21 mouse cellular contexts compared by ENCODE assay signal in the genomic region with DNA sequence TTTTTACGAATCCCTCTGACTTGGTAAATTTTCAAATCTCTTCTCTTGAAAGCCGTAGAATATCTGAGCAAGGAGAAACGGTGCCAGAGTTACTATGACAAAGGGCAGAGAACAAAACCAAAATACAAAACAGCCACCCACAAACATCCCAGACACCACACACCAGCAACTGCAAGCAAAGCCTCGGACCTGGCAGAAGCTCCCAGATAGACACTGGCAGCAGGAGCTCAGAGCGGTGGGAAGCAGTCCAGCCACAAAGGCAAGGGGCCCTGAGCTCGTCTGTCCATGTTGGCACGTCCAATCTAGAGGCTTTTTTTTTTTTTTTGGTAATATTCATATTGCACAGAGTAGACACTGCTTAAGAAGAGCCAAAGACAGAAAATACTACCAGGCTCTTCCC. TPM values are rescaled to one million over a fixed set of nuclear protein-coding genes. Genes with fewer than 3 reads are reported as not detected.
DNase-seq lines count a peak whose midpoint lies in the region; ATAC-seq and TF ChIP-seq lines count a peak whose summit lies in the region.
"Had no signal": no experiment of that assay in that cellular context is flagged by ENCODE, and none has a peak within 500 bp of the region (broad histone marks: within the 10 kb centered on the region; RNA-seq: fewer than 3 reads in every experiment).

No protein-coding gene starts in this region.

- TF ChIP-seq POLR2A in cerebellum, adult 2 months (IDR thresholded peaks at IDR 0.05; ENCODE audit: borderline replicate concordance, insufficient read depth, low read length), result no peak

- 0 out of 2 replicates have a peak overlapping the region, but pooled peaks have one; percentile 36 for H3K27ac ChIP-seq in forebrain, embryonic 15.5 days (replicated peaks)
- no peak overlapping the region for H3K27ac ChIP-seq in forebrain, embryonic 13.5 days
- no peak overlapping the region for H3K27ac ChIP-seq in cerebellum, adult 2 months (ENCODE audit: insufficient read depth, low read length)
- H3K27ac ChIP-seq: embryonic facial prominence, embryonic 13.5 days; heart, adult 2 months; heart, embryonic 15.5 days; limb, embryonic 10.5 days; midbrain, embryonic 12.5 days; neural tube, embryonic 15.5 days had no signal

- no peak overlapping the region for H3K9ac ChIP-seq in forebrain, embryonic 15.5 days (replicated peaks)
- H3K9ac ChIP-seq in forebrain, embryonic 13.5 days, result no peak overlapping the region
- H3K9ac ChIP-seq: embryonic facial prominence, embryonic 13.5 days; heart, embryonic 15.5 days; lung, embryonic 14.5 days; midbrain, embryonic 12.5 days; neural tube, embryonic 15.5 days had no signal

- H3K27me3 ChIP-seq in forebrain, embryonic 15.5 days, result no peaks in the 10 kb centered on the region
- no peaks in the 10 kb centered on the region for H3K27me3 ChIP-seq in forebrain, embryonic 13.5 days
- H3K27me3 ChIP-seq in cerebellum, adult 2 months (ENCODE audit: control insufficient read depth, insufficient read depth, low read length), result no peaks in the 10 kb centered on the region
- H3K27me3 ChIP-seq: CH12.LX; embryonic facial prominence, embryonic 13.5 days; heart, embryonic 15.5 days; midbrain, embryonic 12.5 days had no signal

- WGBS in forebrain, embryonic 15.5 days, result 54% methylated on average over 7 of the region's 7 CpGs
- WGBS in forebrain, embryonic 13.5 days, result 75% methylated on average over 7 of the region's 7 CpGs
- WGBS in cerebellum, adult 2 months, result 17% methylated on average over 7 of the region's 7 CpGs

- DNase-seq in left cerebral cortex, postnatal 4 days, result peak; percentile 81
- DNase-seq in left cerebral cortex, adult 11 months (ENCODE audit: low spot score), result no peak
- peak; percentile 61 to 76 for DNase-seq in cerebellum, adult 2 months
- DNase-seq in retina, postnatal 1 day, result no peak
- DNase-seq: adrenal gland, adult 8-10 months; heart, adult 2 months; kidney, adult 8-10 months; kidney, postnatal 36 days; lung, embryonic 14.5 days; right cerebral cortex, postnatal 4 days had no signal

- intact Hi-C loops in left cerebral cortex, postnatal 4 days (cut with DNase I), result no loop called here

- 0 out of 2 replicates have a peak, but pooled peaks have one; percentile 48 for ATAC-seq in forebrain, embryonic 15.5 days (replicated peaks)
- ATAC-seq in forebrain, embryonic 13.5 days, result no peak
- ATAC-seq in erythroblast, adult 5-6 weeks (replicated peaks; ENCODE audit: low FRiP score, poor library complexity, severe bottlenecking), result no peak

- no peaks in the 10 kb centered on the region for H3K9me3 ChIP-seq in forebrain, embryonic 15.5 days
- no peaks in the 10 kb centered on the region for H3K9me3 ChIP-seq in forebrain, embryonic 13.5 days (replicated peaks)
- H3K9me3 ChIP-seq: embryonic facial prominence, embryonic 13.5 days; heart, embryonic 15.5 days; limb, embryonic 10.5 days; midbrain, embryonic 12.5 days; neural tube, embryonic 15.5 days had no signal

- no peak overlapping the region for H3K4me2 ChIP-seq in forebrain, embryonic 15.5 days (replicated peaks)
- H3K4me2 ChIP-seq in forebrain, embryonic 13.5 days, result no peak overlapping the region
- H3K4me2 ChIP-seq: embryonic facial prominence, embryonic 13.5 days; heart, embryonic 15.5 days; liver, embryonic 11.5 days; lung, embryonic 14.5 days; midbrain, embryonic 12.5 days; neural tube, embryonic 15.5 days had no signal

- H3K4me3 ChIP-seq in forebrain, embryonic 15.5 days, result no peak overlapping the region
- H3K4me3 ChIP-seq in forebrain, embryonic 13.5 days, result no peak overlapping the region
- H3K4me3 ChIP-seq in cerebellum, adult 2 months (replicated peaks; ENCODE audit: insufficient read depth, low read depth, low read length), result no peak overlapping the region
- H3K4me3 ChIP-seq: embryonic facial prominence, embryonic 13.5 days; heart, adult 2 months; heart, embryonic 15.5 days; limb, embryonic 10.5 days; midbrain, embryonic 12.5 days; myocyte; neural tube, embryonic 15.5 days had no signal

- no peaks in the 10 kb centered on the region for H3K36me3 ChIP-seq in forebrain, embryonic 15.5 days
- peaks cover 6% of the 10 kb centered on the region; the same call in 1 of the 2 replicates for H3K36me3 ChIP-seq in forebrain, embryonic 13.5 days (ENCODE audit: poor library complexity, severe bottlenecking)
- H3K36me3 ChIP-seq: embryonic facial prominence, embryonic 13.5 days; heart, embryonic 15.5 days; limb, embryonic 10.5 days; midbrain, embryonic 12.5 days; neural tube, embryonic 15.5 days had no signal

- no peak for TF ChIP-seq CTCF in cerebellum, adult 2 months (IDR thresholded peaks at IDR 0.05; ENCODE audit: borderline replicate concordance, insufficient read depth, low read depth, low read length)

- peaks cover 22% of the 10 kb centered on the region for H3K4me1 ChIP-seq in forebrain, embryonic 15.5 days
- H3K4me1 ChIP-seq in forebrain, embryonic 13.5 days, result peaks cover 25% of the 10 kb centered on the region
- H3K4me1 ChIP-seq in cerebellum, adult 2 months (ENCODE audit: control insufficient read depth, insufficient read depth, low read length), result peaks cover 7% of the 10 kb centered on the region; the same call in 1 of the 2 replicates

RNA-seq across cellular contexts. Expression of gene Foxp1, which starts 58.6 kb away (rescaled TPM):
- 102 and 111 TPM in 2 replicates for polyA plus RNA-seq in forebrain, embryonic 15.5 days (2015; fragmentation: Nextera tagmentation; extraction: Ambion mirVana)
- polyA plus RNA-seq in forebrain, embryonic 13.5 days (2015; fragmentation: Nextera tagmentation; extraction: Ambion mirVana), result 51.3 and 55.5 TPM in 2 replicates
- total RNA-seq in left cerebral cortex, postnatal 4 days (2021), result 100 to 1,000 TPM; 210 to 247 TPM
- 21.0 and 22.0 TPM in 2 replicates for polyA plus RNA-seq in cerebellum, adult 2 months (2012; rRNA removed)
- total RNA-seq in erythroblast, adult 5-6 weeks (2015; ENCODE audit: low replicate concordance), result 10.7 and 26.5 TPM in 2 replicates
- 12.3 and 19.5 TPM in 2 replicates for total RNA-seq in erythroblast, adult 5-6 weeks (2017; ENCODE audit: low replicate concordance)

Comparison
In these comparisons a context has a peak if more than half of its experiments do, and no peak if none do; other contexts are left out.
1. DNase-seq: peak in left cerebral cortex, postnatal 4 days (single experiment) and cerebellum, adult 2 months (2 of 2); none in left cerebral cortex, adult 11 months (single experiment) and retina, postnatal 1 day (single experiment).